Mouse (Mus musculus): ENCODE measurements around the gene Cchcr1.
A peak's percentile ranks its signal among the peaks of the same experiment; 100 is the strongest.
"Not testable (repeated sequence)": the region's sequence is repeated elsewhere in the genome, so short reads cannot be mapped to it uniquely, and the experiment has no call there.

Gene Cchcr1

DNA sequence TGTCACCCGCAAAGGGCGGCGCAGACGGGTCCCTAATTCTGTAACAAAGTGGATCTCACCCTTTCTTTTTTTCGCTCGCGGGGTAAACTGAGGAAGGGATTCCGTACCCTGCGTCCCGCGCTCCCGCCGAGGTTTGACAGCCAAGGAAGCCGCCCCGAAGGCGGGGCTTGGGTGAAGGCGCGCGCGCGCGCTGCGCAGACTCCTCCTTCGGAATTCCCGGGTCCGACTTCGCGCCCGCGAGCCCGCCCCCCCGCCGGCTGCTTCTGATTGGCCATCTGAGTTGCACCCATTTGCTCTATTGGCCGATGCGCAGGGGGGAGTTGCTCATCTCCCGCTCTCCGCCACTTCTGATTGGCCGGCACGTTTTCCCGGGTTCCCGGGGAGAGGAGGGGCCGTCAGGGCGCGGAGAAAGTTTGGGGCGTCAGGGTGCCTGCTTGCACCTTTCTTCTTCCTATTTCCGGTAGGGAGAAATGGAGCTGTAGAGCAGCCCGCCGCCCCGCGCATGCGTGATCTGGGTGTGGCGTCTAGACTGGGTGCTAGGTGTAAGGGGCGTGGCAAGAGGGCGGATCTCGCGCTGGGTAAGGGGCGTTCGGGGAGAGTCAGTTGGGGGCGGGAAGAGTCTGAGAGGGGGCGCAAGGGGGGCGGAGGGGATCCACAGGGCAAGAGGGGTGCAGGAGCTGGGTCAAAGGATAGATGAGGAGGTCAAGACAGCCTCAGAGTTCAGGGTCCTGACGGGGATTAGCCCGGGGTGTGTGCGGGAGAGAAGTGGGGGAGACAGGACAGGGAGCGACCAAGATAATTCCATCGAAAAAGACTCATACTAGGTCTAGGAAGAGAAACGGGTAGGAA, at the start of gene Cchcr1, which contains the start of gene Tcf19:
Gene Cchcr1, plus strand, starts transcription at position 449 of the 849 bp plus-strand sequence.
Gene Tcf19, minus strand, starts transcription at position 173 of the 849 bp plus-strand sequence.
- DNase-seq (ENCODE audit: low read depth, low spot score) = peak; percentile 93

DNA sequence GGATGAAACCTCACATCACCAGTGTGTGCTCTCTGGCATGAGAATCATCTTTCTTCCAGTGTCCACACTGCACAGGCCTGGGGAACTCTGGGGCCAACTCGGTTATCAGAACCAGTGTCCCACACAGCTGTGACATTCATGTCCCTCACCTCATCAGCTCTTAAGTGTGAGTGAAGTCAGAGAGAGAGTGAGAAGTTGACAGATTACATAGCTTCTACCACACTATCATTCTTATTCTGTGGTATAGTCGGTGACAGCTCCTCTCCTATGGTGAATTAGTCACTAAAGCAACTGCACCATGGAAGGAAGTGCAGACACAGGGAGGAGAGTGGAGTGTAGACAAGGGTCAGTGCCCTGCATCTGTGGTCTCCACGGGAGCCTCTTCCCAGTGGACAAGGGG, 48.0 kb upstream of the Cchcr1 start:
- not testable (repeated sequence) for DNase-seq (ENCODE audit: low read depth, low spot score)

DNA sequence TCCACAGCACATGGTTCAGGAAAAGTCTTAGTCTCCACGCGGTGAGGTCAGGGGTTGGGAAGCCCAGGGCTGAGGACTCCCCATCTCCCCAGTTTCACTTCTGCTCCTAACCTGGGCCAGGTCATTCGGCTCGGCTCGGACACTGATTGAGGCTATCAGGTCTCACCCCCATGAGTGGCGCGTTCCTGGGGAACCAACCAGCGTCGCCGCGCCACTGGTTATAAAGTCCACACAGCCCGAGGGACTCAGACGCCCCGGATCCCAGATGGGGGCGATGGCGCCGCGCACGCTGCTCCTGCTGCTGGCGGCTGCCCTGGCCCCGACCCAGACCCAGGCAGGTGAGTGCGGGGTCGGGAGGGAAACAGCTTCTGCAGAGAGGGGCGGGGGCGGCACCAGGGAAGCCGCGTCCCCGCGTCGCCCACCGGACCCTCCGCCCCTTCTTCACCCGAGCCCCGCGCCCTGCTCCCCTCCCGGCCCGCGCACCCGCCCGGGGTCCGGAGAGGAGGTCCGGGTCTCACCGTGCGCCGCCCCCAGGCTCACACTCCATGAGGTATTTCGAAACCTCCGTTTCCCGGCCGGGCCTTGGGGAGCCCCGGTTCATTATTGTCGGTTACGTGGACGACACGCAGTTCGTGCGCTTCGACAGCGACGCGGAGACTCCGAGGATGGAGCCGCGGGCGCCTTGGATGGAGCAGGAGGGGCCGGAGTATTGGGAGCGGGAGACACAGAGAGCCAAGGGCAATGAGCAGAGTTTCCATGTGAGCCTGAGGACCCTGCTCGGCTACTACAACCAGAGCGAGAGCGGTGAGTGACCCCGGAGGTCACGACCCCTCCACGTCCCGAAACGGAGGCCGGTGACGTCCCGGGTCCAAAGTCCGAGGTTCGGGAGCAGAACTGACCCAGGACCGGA, 46.8 kb upstream of the Cchcr1 start, which contains the start of gene H2-Q10:
Gene H2-Q10, plus strand, starts transcription at position 248 of the 910 bp plus-strand sequence.
- no peak for DNase-seq (ENCODE audit: low read depth, low spot score)

DNA sequence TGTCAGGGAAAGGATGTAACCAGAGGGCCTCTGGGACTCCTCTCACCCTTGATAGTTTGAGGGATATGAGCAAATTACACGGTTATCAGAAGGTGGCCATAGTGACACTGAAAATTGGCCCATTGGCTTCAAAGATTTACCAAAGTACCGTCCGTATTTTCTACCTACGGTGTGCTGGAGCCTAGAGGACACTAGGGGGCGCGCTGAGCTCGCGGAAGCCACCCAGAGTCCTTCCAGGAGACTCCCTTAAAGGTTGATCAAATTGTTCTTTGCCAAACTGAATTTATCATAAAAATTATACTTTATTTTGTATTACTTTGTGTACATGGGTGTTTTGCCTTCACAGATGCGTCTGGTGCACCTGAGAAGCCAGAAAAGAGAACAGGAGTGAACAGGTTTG, 32.8 kb upstream of the Cchcr1 start:
- DNase-seq (ENCODE audit: low read depth, low spot score) = no peak

DNA sequence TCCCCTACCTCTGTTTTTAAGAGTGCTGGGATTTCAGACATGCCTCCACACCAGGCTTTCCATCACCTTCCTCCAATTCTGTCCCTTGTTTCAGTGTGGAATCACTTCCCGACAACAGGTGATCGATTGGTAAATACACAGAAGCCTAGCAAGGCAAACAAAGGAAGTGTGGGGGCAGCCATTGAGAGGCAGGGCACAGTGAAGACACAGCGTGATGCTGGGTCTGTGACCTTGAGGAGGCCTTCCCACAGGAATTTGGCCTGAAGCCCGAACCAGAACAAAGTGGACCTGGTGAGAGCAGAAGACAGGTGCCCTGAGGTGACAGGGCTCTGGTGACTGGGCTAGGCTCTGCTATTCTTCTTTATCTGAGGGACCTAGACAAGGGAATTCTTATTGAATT, 31.2 kb upstream of the Cchcr1 start:
- DNase-seq (ENCODE audit: low read depth, low spot score) = no peak

DNA sequence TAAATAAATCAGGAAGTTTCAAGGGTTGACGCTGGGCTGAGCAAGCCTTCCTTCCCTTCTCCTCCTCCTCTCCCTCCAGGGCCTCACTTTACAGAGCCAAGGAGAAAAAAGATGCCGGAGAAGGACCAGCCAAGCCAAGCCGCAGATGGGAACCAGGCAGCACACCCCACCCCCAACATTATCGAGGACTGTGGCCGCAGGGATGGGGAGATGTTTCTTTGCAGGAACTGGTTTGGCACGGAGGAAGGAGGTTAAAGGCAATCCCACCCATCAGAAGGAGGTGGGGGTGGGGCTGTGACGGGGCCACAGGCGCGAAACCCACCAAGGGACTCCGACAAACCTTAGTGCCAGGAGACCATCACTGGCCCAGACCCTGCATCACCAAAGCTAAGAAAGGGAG, 30.2 kb upstream of the Cchcr1 start:
- DNase-seq (ENCODE audit: low read depth, low spot score) = no peak

DNA sequence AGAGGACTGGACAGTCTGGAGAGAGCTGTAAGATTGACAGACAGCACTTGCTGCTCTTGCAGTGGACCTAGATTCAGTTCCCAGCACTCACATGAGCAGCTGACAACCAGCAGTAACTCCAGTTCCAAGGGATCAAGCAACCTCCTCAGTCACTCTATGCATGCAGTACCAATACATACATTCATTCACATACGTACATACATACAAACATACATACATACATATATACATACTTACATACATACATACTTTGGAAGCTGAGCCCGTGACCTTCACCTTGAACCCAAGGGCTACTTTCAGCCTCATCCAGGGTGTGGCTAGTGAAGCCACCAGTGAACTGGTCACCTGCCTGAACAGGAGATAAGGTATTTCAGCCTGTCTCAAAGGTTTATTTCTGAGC, 28.9 kb upstream of the Cchcr1 start:
- no peak for DNase-seq (ENCODE audit: low read depth, low spot score)

DNA sequence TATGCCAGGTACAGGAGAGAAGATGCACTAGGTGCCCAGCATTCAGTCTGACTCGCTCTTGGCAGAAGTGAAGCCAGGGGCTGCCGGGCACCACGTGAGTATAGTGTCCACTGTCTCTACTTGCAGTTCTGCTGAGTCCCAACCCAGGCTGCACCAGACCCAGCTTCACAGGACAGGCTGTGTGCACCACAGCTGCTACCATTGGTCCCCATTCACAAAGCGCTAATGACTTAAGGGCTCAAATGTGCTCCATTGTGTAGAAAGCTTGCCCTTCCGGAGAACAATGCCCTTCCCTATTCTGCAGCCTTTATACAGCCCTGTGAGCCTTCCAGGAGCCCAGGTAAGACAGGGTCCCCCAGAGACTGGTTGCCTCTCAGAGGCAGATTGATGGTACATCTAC, 26.6 kb upstream of the Cchcr1 start:
- DNase-seq (ENCODE audit: low read depth, low spot score) = no peak

DNA sequence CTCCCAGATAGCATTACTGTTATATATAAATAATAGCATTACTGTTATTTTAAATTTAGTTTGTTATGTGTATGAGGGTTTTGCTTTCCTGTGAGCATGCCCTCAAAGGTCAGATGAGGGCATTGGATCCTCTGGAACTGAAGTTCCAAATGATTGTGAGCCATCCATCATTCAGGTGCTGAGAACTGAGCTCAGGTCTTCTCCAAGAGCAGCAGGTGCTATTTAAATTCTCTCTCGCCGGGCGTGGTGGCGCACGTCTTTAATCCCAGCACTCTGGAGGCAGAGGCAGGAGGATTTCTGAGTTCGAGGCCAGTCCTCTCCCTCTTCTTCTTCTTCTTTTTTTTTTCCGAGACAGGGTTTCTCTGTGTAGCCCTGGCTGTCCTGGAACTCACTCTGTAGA, 19.8 kb upstream of the Cchcr1 start:
- DNase-seq (ENCODE audit: low read depth, low spot score) = no peak

DNA sequence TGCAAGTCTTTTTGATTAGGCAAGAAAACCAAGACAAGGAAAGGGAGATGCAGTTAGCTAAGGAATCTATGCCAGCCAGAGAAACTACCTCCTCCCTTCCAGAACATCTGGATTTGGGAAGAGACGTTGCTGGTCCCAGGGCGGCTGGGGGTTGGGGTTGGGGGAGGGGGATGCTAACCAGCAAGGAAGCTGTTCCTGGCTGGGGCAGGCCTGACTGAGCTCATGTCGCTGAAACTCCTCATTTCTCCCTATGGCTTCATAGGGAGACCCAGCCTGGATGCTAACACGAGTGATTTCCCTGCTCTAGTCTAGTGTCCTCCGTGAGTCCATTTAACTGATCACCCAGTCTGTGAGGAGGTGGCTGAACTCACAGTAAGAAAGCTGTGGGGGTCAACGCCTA, 14.7 kb upstream of the Cchcr1 start:
- DNase-seq (ENCODE audit: low read depth, low spot score) = no peak

DNA sequence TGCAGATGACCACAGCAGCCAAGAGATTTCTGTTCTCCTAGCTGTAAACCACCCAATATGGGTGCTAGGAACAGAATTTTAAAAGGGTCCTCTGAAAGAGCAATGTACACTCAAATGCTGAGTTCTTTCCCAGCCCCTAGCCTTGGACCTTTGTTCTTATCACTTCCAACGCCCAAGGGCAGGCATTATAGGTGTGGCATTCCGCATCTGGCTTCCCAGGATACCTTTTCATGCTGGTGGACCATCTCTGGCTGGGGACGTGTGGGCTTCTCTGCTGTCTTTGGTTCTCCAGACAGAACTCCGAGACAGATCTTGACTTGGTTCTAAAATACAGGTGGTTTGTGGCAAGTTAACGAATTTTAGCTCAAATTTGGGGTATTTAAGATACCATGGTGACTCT, 14.1 kb upstream of the Cchcr1 start:
- DNase-seq (ENCODE audit: low read depth, low spot score) = no peak

DNA sequence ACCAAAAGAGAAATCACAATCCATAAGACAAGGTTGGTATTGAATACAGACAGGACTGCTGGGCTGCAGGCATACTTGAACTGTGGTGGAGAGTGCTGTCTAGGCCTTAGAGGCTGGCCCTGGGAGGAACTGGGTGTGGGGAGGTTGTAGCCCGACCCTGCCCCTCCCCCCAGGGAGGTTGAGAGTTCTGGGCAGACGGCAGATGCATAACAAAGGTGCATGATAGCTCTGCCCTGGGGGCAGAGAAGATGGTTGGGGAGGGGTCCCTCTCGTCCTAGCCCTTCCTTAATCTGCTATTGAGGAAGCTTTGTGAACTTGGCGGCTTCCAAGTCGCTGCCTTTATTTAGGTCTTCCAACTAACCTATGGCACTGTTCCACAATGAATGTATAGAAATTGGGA, 13.1 kb upstream of the Cchcr1 start:
- DNase-seq (ENCODE audit: low read depth, low spot score) = no peak

DNA sequence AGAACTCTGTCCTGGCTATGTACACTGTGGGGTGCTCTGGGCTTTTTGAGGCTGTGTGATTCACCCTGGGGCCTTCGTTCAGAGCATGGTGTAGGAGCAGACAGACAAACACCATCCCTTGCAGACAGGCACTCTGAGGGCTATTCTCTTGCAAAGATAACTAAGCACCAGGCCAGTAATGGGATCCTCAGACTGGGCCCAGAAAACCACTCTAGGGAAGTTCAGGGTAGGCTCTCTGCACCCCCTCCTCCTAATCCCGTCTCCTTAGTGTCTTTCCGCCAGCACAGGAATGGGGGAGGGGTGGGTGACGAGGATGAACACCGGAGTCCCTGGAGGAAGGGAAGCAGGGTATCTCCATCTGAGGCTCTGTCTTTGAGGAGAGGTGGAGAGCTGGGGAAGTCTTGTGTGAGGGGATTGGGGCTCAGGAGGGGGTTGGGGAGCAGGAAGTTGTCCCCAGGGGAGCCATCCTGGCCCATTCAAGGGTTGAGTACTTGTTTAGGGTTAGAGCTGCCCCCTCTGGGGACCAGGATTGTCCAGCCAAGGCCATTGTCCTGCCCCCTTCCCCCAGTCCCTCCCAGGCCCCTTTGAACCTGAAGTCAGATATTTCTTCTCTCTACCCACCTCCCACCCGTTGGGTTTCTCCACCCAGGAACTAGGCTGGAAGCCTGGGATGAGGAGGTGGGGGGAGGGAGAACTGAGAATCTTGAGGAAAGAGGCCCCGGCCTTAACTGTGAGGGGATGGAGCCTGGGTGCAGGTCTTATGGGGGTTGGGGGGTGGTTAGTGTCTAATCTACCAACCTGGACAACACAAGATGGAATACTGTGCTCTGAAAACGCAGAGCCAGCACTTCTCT, 12.0 kb upstream of the Cchcr1 start:
- no peak for DNase-seq (ENCODE audit: low read depth, low spot score)

DNA sequence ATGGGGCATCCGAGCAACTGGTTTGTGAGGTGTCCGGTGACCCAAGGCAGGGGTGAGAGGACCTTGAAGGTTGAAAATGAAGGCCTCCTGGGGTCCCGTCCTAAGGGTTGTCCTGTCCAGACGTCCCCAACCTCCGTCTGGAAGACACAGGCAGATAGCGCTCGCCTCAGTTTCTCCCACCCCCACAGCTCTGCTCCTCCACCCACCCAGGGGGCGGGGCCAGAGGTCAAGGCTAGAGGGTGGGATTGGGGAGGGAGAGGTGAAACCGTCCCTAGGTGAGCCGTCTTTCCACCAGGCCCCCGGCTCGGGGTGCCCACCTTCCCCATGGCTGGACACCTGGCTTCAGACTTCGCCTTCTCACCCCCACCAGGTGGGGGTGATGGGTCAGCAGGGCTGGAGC, 11.1 kb upstream of the Cchcr1 start, which contains the start of gene Pou5f1:
Gene Pou5f1, plus strand, starts transcription at position 243 of the 400 bp plus-strand sequence.
- DNase-seq (ENCODE audit: low read depth, low spot score) = no peak

DNA sequence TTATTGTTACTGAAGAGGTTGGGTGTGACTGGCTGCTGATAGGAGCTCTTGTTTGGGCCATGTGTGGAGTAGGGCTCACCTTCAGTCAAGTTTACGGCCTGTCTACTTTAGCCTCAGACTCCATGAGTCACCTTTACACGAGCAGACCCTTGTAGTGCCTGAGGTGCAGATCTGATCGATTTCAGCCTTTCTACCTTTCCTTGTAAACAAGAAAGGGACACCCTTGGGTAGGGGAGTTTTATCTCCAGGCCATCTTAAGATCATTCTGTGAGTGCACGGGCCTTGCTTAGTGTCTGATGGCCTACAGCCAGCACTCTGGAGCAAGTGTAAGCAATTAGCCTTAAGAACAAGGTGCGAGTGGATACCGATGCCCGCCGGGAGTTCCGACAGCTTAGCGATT, 10.0 kb upstream of the Cchcr1 start:
- DNase-seq (ENCODE audit: low read depth, low spot score) = no peak

DNA sequence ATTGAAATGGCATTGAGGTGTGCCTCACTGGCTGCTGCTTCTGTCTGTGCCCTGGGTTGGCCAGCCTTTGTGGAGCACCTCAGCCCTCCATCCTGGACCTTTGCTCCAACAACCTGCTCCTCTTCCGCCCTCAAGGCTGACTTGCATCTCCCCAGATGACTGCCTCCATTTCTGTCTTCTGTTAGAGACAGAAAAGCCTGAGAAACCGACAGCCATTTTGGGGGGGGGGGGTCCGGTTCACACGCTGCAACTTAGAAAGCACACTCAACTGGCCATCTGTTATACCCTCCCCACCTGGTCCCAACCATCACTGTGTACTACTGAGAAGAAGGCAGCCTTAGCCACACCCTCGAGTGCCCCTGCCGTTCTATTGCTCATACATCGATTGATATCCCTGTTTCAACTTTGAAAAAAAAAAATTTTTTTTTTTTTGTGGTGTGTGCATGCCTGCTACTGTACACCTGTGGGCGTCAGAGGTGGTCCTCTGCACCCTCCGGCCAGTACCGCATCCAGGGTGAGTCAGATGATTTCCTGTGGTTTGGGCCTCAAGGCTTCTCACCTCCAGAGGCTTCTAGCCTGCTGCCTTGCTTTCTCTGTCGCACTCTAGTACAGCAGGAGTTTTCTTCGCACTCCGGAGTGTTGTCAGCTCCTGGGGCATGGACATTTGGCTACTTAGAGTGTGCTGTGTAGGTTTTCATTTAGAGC, 9.2 kb upstream of the Cchcr1 start:
- DNase-seq (ENCODE audit: low read depth, low spot score) = no peak

DNA sequence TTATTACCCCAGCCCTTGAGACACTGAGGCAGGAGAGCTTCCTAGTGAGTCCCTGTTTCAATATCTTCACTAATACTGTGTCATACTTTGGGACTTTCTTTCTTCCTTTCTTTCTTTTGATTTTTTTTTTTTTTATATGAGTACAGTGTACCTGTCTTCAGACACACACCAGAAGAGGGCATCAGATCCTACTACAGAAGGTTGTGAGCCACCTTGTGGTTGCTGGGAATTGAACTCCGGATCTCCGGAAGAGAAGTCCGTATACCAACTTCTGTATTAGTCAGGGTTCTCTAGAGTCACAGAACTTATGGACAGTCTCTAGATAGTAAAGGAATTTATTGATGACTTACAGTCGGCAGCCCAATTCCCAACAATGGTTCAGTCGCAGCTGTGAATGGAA, 8.6 kb upstream of the Cchcr1 start:
- DNase-seq (ENCODE audit: low read depth, low spot score) = not testable (repeated sequence)

DNA sequence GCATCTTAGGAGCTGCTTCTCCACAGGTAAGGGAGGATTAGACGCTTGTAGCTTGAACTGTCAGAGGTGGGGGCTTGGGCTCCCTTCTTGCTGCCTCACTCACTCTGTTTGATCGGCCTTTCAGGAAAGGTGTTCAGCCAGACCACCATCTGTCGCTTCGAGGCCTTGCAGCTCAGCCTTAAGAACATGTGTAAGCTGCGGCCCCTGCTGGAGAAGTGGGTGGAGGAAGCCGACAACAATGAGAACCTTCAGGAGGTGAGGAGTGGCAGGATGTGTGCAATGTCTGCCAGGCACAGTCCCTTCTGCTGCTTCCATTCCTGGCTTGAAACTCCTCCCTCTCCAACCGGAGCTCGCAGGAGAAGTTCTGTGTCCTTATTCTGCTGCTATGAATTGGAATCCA, 7.6 kb upstream of the Cchcr1 start:
- no peak for DNase-seq (ENCODE audit: low read depth, low spot score)

DNA sequence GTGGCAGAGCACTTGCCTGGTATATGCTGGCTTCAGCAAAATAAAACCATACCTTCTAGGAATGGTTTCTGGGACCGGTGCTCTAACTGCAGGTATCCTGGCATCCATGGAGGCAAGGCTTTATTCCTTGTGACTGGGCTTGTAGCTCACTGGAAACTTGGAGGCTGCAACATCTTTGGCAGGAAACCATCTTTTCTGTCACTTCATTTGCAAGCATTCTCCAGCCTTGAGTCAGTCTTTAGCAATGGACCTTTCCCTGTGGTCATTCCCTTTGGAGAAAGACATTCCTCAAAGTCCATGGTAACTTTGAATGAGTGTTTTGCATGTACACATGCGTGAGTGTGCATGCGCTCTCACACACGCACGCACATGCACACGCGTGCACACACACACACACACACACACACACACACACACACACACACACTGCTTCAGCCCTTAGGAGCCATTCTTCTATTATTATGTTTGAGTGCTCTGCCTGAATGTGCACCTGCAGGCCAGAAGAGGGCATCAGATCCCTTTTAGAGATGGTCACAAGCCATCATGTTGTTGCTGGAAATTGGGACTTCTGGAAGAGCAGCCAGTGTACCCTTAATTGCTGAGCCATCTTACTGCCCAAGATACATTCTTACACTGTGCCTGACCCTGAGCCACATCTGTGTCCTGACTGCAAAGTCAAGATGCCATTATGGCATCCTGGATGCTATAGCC, 3.8 kb upstream of the Cchcr1 start:
- DNase-seq (ENCODE audit: low read depth, low spot score) = no peak

DNA sequence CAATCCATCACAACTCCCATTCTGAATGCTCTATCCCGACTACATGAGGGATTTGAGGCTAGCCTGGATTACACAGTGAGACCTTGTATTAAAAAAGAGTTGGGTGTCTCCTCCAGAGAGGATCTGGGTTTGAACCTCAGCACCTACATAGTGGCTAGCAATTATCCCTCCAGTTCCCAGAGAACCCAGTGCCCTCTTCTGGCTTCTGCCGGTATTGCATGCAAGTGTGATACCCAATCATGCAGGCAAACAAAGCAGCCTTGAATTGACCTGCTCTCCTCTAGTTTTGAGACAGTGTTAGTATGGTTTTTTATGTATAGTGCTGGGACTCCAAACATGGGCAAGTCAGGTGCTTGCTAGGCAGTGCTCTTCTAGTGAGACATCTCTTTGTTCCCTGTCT, 3.0 kb upstream of the Cchcr1 start:
- DNase-seq (ENCODE audit: low read depth, low spot score) = no peak
